Mouse (Mus musculus): Measurements from ENCODE around the gene Lrrc57. TPM values are rescaled to one million over a fixed set of nuclear protein-coding genes. Genes with fewer than 3 reads are reported as not detected.
"Not testable (repeated sequence)": the region's sequence is repeated elsewhere in the genome, so short reads cannot be mapped to it uniquely, and the experiment has no call there.

Lrrc57 gene
- polyA plus RNA-seq, 1 experiment from 2014 or later, result 10.0 TPM

GRCm38 (mm10) chr2:120565363-120565762, 44.0 kb downstream of the Lrrc57 start:
- no peak for TF ChIP-seq CTCF (IDR thresholded peaks at IDR 0.05)
- DNase-seq (ENCODE audit: low read depth, low spot score), result no peak
- in situ Hi-C loops (cut with MboI; ENCODE audit: low pct_unique_long_range_greater_than_20kb), result no loop called here
- CTCF ChIA-PET, result no interaction called here
- no peaks in the 10 kb centered on the region for H3K27me3 ChIP-seq
- POLR2A ChIA-PET, result no interaction called here
- ATAC-seq, result no peak

- CTCF ChIA-PET; H3K27me3 ChIP-seq; DNase-seq (ENCODE audit: low read depth, low spot score); in situ Hi-C loops (cut with MboI; ENCODE audit: low pct_unique_long_range_greater_than_20kb); ATAC-seq; POLR2A ChIA-PET: not testable (repeated sequence)
These were observed 44.7 kb downstream of the Lrrc57 start for GRCm38 (mm10) chr2:120564548-120565188.

GRCm38 (mm10) chr2:120563235-120563990, 45.9 kb downstream of the Lrrc57 start, which contains the start of gene Zfp106:
Gene Zfp106, minus strand, starts transcription at chr2:120563843.
- ATAC-seq (no peak), DNase-seq (ENCODE audit: low read depth, low spot score) (no peak)
- no peaks in the 10 kb centered on the region for H3K27me3 ChIP-seq
- POLR2A ChIA-PET, result interaction anchor here (0.8 kb wide), 1 partner anchor 10 kb away, joined by 3 read pairs; no protein-coding TSS in a partner anchor
- CTCF ChIA-PET, result interaction anchor here (0.9 to 1.4 kb wide), 2 partner anchors 17 to 28 kb away, joined by 3 to 5 read pairs; no protein-coding TSS in a partner anchor
- TF ChIP-seq CTCF (IDR thresholded peaks at IDR 0.05), result no peak
- in situ Hi-C loops (cut with MboI; ENCODE audit: low pct_unique_long_range_greater_than_20kb), result no loop called here

GRCm38 (mm10) chr2:120562859-120563234, 46.5 kb downstream of the Lrrc57 start:
- no peak for DNase-seq (ENCODE audit: low read depth, low spot score)
- ATAC-seq, result no peak
- H3K27me3 ChIP-seq, result no peaks in the 10 kb centered on the region
- CTCF ChIA-PET, result interaction anchor here (1.4 kb wide), 1 partner anchor 16 kb away, joined by 5 read pairs; no protein-coding TSS in a partner anchor
- in situ Hi-C loops (cut with MboI; ENCODE audit: low pct_unique_long_range_greater_than_20kb), result no loop called here
- POLR2A ChIA-PET, result interaction anchor here (0.6 to 0.8 kb wide), 3 partner anchors 10 to 169 kb away, joined by 3 read pairs; no protein-coding TSS in a partner anchor
- TF ChIP-seq CTCF (IDR thresholded peaks at IDR 0.05), result no peak

- no peaks in the 10 kb centered on the region for H3K27me3 ChIP-seq
- ATAC-seq (no peak), DNase-seq (ENCODE audit: low read depth, low spot score) (no peak)
- CTCF ChIA-PET, result interaction anchor here (0.9 to 1.2 kb wide), 3 partner anchors 9 to 25 kb away, joined by 4 to 5 read pairs (median 4); no protein-coding TSS in a partner anchor
- no peak for TF ChIP-seq CTCF (IDR thresholded peaks at IDR 0.05)
- POLR2A ChIA-PET, result no interaction called here
- in situ Hi-C loops (cut with MboI; ENCODE audit: low pct_unique_long_range_greater_than_20kb), result no loop called here
These were observed 47.8 kb downstream of the Lrrc57 start for GRCm38 (mm10) chr2:120561524-120561923.

- ChIA-PET POLR2A (no interaction called here), CTCF (interaction anchor here (1.7 kb wide), 1 partner anchor 11 kb away, joined by 8 read pairs; no protein-coding TSS in a partner anchor)
- in situ Hi-C loops (cut with MboI; ENCODE audit: low pct_unique_long_range_greater_than_20kb), result no loop called here
- ATAC-seq (no peak), DNase-seq (ENCODE audit: low read depth, low spot score) (no peak)
- no peaks in the 10 kb centered on the region for H3K27me3 ChIP-seq
- no peak for TF ChIP-seq CTCF (IDR thresholded peaks at IDR 0.05)
These were observed 50.5 kb downstream of the Lrrc57 start for GRCm38 (mm10) chr2:120558813-120559212.

GRCm38 (mm10) chr2:120556868-120557267, 52.5 kb downstream of the Lrrc57 start:
- in situ Hi-C loops (cut with MboI; ENCODE audit: low pct_unique_long_range_greater_than_20kb), result no loop called here
- no peak for ATAC-seq
- CTCF ChIA-PET, result interaction anchor here (1.6 to 1.7 kb wide), 2 partner anchors 9 to 12 kb away, joined by 5 to 8 read pairs; no protein-coding TSS in a partner anchor

More at GRCm38 (mm10) chr2:120556868-120557267, 52.5 kb downstream of the Lrrc57 start:
- no peak for DNase-seq (ENCODE audit: low read depth, low spot score)
- H3K27me3 ChIP-seq, result no peaks in the 10 kb centered on the region
- POLR2A ChIA-PET, result interaction anchor here (0.7 kb wide), 1 partner anchor 10 kb away, joined by 3 read pairs; no protein-coding TSS in a partner anchor
- no peak for TF ChIP-seq CTCF (IDR thresholded peaks at IDR 0.05)

Other genes starting within 250 kb of the Lrrc57 start
- 23.3 TPM for gene Ganc, start 205.6 kb downstream of the Lrrc57 start, polyA plus RNA-seq (2021)
- gene Tmem87a, start 205.4 kb downstream of the Lrrc57 start, polyA plus RNA-seq (2021), result 33.7 TPM
- not detected for gene Capn3, start 153.5 kb downstream of the Lrrc57 start, polyA plus RNA-seq (2021)
- 101 TPM for gene Zfp106, start 45.7 kb downstream of the Lrrc57 start, polyA plus RNA-seq (2021)
- gene Snap23, start 41.8 kb downstream of the Lrrc57 start, polyA plus RNA-seq (2021), result 61.4 TPM
- 13.4 TPM for gene Haus2, start 137 bp downstream of the Lrrc57 start, polyA plus RNA-seq (2021)
- gene Stard9, start 19.6 kb upstream of the Lrrc57 start, polyA plus RNA-seq (2021), result 2.2 TPM
- 14.0 TPM for gene Cdan1, start 240.6 kb upstream of the Lrrc57 start, polyA plus RNA-seq (2021)
- gene Ttbk2, start 241.1 kb upstream of the Lrrc57 start, polyA plus RNA-seq (2021), result 9.9 TPM